Mouse (Mus musculus) ES-E14 (cell line): Measurements from ENCODE around the gene Zmym3.

Experiments used
- MAFK ChIP-seq: IDR thresholded peaks from 2 replicates; pipeline ENCODE4 v1.6.1; 2014; ENCODE audit warnings: mild to moderate bottlenecking, low read depth, low read length, inconsistent platforms; ENCODE audit not compliant: insufficient read depth
- ZC3H11A ChIP-seq: IDR thresholded peaks from 2 replicates; pipeline ENCODE4 v1.6.1; 2012; ENCODE audit warnings: low read depth, mild to moderate bottlenecking, inconsistent platforms, low read length, borderline replicate concordance
- ZNF384 ChIP-seq: IDR thresholded peaks from 2 replicates; pipeline ENCODE4 v1.6.1; 2012; ENCODE audit warnings: low read depth, low read length, inconsistent platforms

DNA sequence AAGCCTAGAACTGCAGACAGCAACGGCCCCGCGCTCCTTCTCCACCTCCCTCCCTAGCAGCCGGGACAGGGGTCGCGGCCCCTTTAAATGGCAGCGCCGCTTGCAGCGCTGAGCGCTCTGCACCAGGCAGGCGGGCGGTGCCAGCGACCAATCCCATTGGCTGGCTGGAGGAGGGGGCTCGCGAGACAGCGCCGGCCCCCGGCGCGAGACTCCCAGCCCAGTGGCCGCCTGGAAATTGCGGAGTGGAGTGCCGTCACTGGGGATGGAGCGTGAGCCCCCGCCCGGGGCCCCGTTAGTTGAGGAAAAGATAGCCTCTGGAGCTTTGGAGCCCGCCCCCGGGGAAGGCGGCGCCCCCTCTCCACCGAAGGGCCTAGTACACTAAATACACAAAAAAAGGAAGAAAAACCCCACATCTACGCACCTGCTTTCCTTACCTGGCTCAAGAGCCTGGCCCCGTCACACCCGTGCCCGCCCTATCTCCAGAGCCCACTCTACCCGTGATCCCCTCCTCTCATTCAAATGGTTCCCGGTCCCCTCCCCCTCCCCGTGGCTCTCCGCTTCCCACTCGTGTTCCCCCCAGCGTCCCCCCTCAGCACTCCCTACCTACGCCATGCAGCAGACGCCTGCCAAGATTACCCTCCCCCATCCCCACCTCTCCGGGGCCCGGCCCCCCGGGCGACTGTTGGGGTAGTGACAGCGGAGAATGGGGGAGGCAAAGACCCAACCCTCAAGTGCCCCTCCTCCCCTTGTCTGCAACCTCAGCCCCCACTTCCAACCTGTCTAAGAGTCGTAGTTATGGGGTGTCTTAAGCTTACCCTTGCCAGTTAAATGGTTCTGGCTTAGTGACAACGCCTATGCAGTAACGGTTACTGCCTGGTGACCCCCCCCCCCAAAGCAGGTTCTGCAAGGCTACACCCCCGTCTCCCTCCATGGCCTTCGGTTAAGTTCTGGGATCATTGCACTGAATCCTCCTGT is 637 bp downstream of the Zmym3 start:
- TF ChIP-seq ZNF384, result no peak
- TF ChIP-seq MAFK, result no peak
- no peak for TF ChIP-seq ZC3H11A
